ENCODE assay signal across 9 mouse cellular contexts in the genomic region with DNA sequence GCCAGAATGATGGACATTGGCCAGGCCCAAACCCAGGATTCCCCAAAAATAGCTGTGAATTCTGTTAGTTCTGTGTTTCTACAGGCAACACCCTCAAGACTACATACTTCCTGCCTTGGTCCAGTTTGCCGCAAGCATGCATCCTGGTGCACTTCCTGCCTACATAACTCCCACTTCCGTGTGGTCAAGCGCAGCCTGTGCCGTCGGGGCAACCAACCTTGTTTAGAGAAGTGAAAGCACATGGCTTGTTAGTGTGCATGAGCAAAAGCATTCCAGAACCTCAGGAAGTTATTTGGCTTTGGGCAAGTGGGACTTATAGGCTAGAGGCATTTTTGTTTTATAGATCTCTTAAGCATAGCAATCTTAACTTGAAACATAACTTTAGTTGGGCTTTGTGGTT.
DNase-seq lines count a peak whose midpoint lies in the region; ATAC-seq and TF ChIP-seq lines count a peak whose summit lies in the region.
"Had no signal": no experiment of that assay in that cellular context is flagged by ENCODE, and none has a peak within 500 bp of the region (broad histone marks: within the 10 kb centered on the region; RNA-seq: fewer than 3 reads in every experiment).

No protein-coding gene starts in this region.

- no peak for TF ChIP-seq CTCF in lung, embryonic 14.5 days (IDR thresholded peaks at IDR 0.05; ENCODE audit: low read depth)
- TF ChIP-seq CTCF in lung, adult 2 months (IDR thresholded peaks at IDR 0.05; ENCODE audit: insufficient read depth, low read length) = no peak
- no peak for TF ChIP-seq CTCF in intestine, postnatal 0 days (IDR thresholded peaks at IDR 0.05; ENCODE audit: low read depth)

- peak; percentile 59 for DNase-seq in lung, embryonic 14.5 days
- DNase-seq in lung, adult 2 months = no peak
- DNase-seq in natural killer cell, adult 2 months (ENCODE audit: low spot score in 2 of 2) = peak; percentile 26 to 39
- DNase-seq in cerebellum, adult 18-20 months = no peak
- DNase-seq: cerebellum, adult 8-10 months had no signal

- no peak for TF ChIP-seq POLR2A in lung, adult 2 months (IDR thresholded peaks at IDR 0.05; ENCODE audit: borderline replicate concordance, extremely low read depth, low read depth, low read length)

- H3K4me1 ChIP-seq in lung, embryonic 14.5 days (ENCODE audit: insufficient read depth) = peaks cover 52% of the 10 kb centered on the region
- peaks cover 4% of the 10 kb centered on the region for H3K4me1 ChIP-seq in lung, adult 2 months (ENCODE audit: control insufficient read depth, insufficient read depth, low read length)
- peaks cover 56% of the 10 kb centered on the region for H3K4me1 ChIP-seq in kidney, embryonic 16.5 days (ENCODE audit: insufficient read depth, low read length)
- H3K4me1 ChIP-seq in intestine, postnatal 0 days (replicated peaks; ENCODE audit: control insufficient read depth, insufficient read depth, low read length) = no peaks in the 10 kb centered on the region; the same call in 1 of the 2 replicates

- H3K4me3 ChIP-seq in lung, embryonic 14.5 days (ENCODE audit: low read depth, low read length) = no peak overlapping the region
- H3K4me3 ChIP-seq in lung, adult 2 months (replicated peaks; ENCODE audit: extremely low read depth, low read depth, low read length) = no peak overlapping the region
- no peak overlapping the region for H3K4me3 ChIP-seq in kidney, embryonic 16.5 days (ENCODE audit: low read length)
- no peak overlapping the region for H3K4me3 ChIP-seq in intestine, postnatal 0 days (ENCODE audit: low read depth, low read length)
- H3K4me3 ChIP-seq: lung, embryonic 15.5 days had no signal

- 67% methylated on average over 5 of the region's 5 CpGs for WGBS in lung, embryonic 14.5 days
- WGBS in lung, adult 2 months = 42% methylated on average over 5 of the region's 5 CpGs
- WGBS in kidney, embryonic 16.5 days = 40% methylated on average over 5 of the region's 5 CpGs
- WGBS in intestine, postnatal 0 days = 73% methylated on average over 5 of the region's 5 CpGs

- H3K27ac ChIP-seq in lung, embryonic 14.5 days (ENCODE audit: low read depth) = no peak overlapping the region
- H3K27ac ChIP-seq in kidney, embryonic 16.5 days (ENCODE audit: low read length) = peak overlapping the region; percentile 47; the same call in 1 of the 2 replicates
- no peak overlapping the region for H3K27ac ChIP-seq in intestine, postnatal 0 days (ENCODE audit: low read depth, low read length)
- H3K27ac ChIP-seq: lung, embryonic 15.5 days had no signal

- no peak for ATAC-seq in lung, embryonic 14.5 days (ENCODE audit: insufficient read depth)
- ATAC-seq in granulocyte monocyte progenitor cell, adult 5-6 weeks (replicated peaks; ENCODE audit: poor library complexity, severe bottlenecking) = peak; percentile 92
- ATAC-seq in kidney, embryonic 16.5 days (ENCODE audit: low FRiP score, low TSS enrichment) = no peak
- ATAC-seq in intestine, postnatal 0 days = no peak

- H3K4me2 ChIP-seq in lung, embryonic 14.5 days = no peak overlapping the region
- H3K4me2 ChIP-seq in kidney, embryonic 16.5 days (replicated peaks; ENCODE audit: low read depth, low read length) = no peak overlapping the region
- no peak overlapping the region for H3K4me2 ChIP-seq in intestine, postnatal 0 days (replicated peaks; ENCODE audit: low read depth)
- H3K4me2 ChIP-seq: lung, embryonic 15.5 days had no signal

- H3K9me3 ChIP-seq in lung, embryonic 14.5 days (ENCODE audit: low read depth, low read length) = no peaks in the 10 kb centered on the region
- peaks cover 2% of the 10 kb centered on the region; the same call in 1 of the 2 replicates for H3K9me3 ChIP-seq in kidney, embryonic 16.5 days (ENCODE audit: low read length)
- H3K9me3 ChIP-seq in intestine, postnatal 0 days (ENCODE audit: control insufficient read depth) = no peaks in the 10 kb centered on the region
- H3K9me3 ChIP-seq: lung, embryonic 15.5 days had no signal

- no peaks in the 10 kb centered on the region for H3K36me3 ChIP-seq in lung, embryonic 14.5 days (ENCODE audit: insufficient read depth)
- no peaks in the 10 kb centered on the region for H3K36me3 ChIP-seq in kidney, embryonic 16.5 days (ENCODE audit: insufficient read depth, low read length)
- H3K36me3 ChIP-seq in intestine, postnatal 0 days (ENCODE audit: control insufficient read depth, insufficient read depth) = no peaks in the 10 kb centered on the region
- H3K36me3 ChIP-seq: lung, embryonic 15.5 days had no signal

- no peaks in the 10 kb centered on the region for H3K27me3 ChIP-seq in lung, embryonic 14.5 days (ENCODE audit: insufficient read depth, low read length)
- peaks cover 21% of the 10 kb centered on the region; the same call in 1 of the 2 replicates for H3K27me3 ChIP-seq in kidney, embryonic 16.5 days (ENCODE audit: insufficient read depth, low read length)
- H3K27me3 ChIP-seq in intestine, postnatal 0 days (replicated peaks; ENCODE audit: control insufficient read depth, insufficient read depth, low read length) = no peaks in the 10 kb centered on the region
- H3K27me3 ChIP-seq: lung, embryonic 15.5 days had no signal

- H3K9ac ChIP-seq in lung, embryonic 14.5 days = no peak overlapping the region
- no peak overlapping the region for H3K9ac ChIP-seq in kidney, embryonic 16.5 days (replicated peaks; ENCODE audit: low read length)
- no peak overlapping the region for H3K9ac ChIP-seq in intestine, postnatal 0 days (ENCODE audit: low read depth, low read length)
- H3K9ac ChIP-seq: lung, embryonic 15.5 days had no signal

Comparison
In these comparisons a context has a peak if more than half of its experiments do, and no peak if none do; other contexts are left out.
1. DNase-seq: peak in lung, embryonic 14.5 days (single experiment) and natural killer cell, adult 2 months (2 of 2); none in lung, adult 2 months (single experiment) and cerebellum, adult 18-20 months (0 of 2).